Mouse (Mus musculus): Measurements from ENCODE around the gene Slc22a12.

GRCm38 (mm10) chr19:6565136-6565535 lies 22.3 kb upstream of the Slc22a12 start:
- TF ChIP-seq POLR2A (IDR thresholded peaks at IDR 0.05; ENCODE audit: low read depth, low read length) (no peak), CTCF (IDR thresholded peaks at IDR 0.05; ENCODE audit: borderline replicate concordance, insufficient read depth, low read length) (no peak)

Measured in embryonic fibroblast, embryonic 13.5 days (primary cell).